Mouse (Mus musculus) heart, postnatal 0 days (tissue): Measurements from ENCODE around the gene Nfatc2ip.

ENCODE experiments used
- CTCF ChIP-seq: IDR thresholded peaks from 2 replicates; pipeline ENCODE4 v1.5.1; 2016; ENCODE audit warnings: antibody characterized with exemption, control low read depth, low read depth
- EP300 ChIP-seq: IDR thresholded peaks from 2 replicates; pipeline ENCODE4 v1.6.1; 2016; ENCODE audit warnings: antibody characterized with exemption, low read depth

- TF ChIP-seq CTCF = no peak
- no peak for TF ChIP-seq EP300
Observed at GRCm38 (mm10) chr7:126397822-126398221, 1.3 kb upstream of the Nfatc2ip start.
